Mouse (Mus musculus) embryonic fibroblast, embryonic 13.5 days (primary cell): ENCODE measurements at regions not wholly inside any gene's neighbourhood (a gene's known extent, or its start where the extent isn't known, plus 50 kb on each side); places are given as distances from the start of the nearest gene placed in this dataset.

Source experiments
- H3K27ac ChIP-seq: 2 replicates; pipeline ENCODE4 v1.5.1; 2012; ENCODE audit warnings: low read length, control low read depth, inconsistent platforms; ENCODE audit not compliant: insufficient read depth
- H3K4me1 ChIP-seq: 2 replicates; pipeline ENCODE4 v1.6.1; 2011; ENCODE audit warnings: low read length; ENCODE audit not compliant: control insufficient read depth, insufficient read depth
- H3K4me3 ChIP-seq: 2 replicates; pipeline ENCODE4 v1.5.1; 2011; ENCODE audit warnings: mild to moderate bottlenecking, control low read depth, low read length; ENCODE audit not compliant: insufficient read depth
- CTCF ChIP-seq: IDR thresholded peaks from 2 replicates; pipeline ENCODE4 v1.5.1; 2011; ENCODE audit warnings: mild to moderate bottlenecking, control low read depth, low read length, moderate library complexity, borderline replicate concordance; ENCODE audit not compliant: insufficient read depth
- POLR2A ChIP-seq: IDR thresholded peaks from 2 replicates; pipeline ENCODE4 v1.6.1; 2011; ENCODE audit warnings: low read depth, mild to moderate bottlenecking, control low read depth, low read length, moderate library complexity

GRCm38 (mm10) chr15:61361254-61361653 is 438.4 kb upstream of the A1bg start:
- no peak overlapping the region for H3K27ac ChIP-seq
- no peak overlapping the region for H3K4me3 ChIP-seq
- H3K4me1 ChIP-seq: no peaks in the 10 kb centered on the region
- TF ChIP-seq POLR2A: no peak
- no peak for TF ChIP-seq CTCF

GRCm38 (mm10) chr15:61355344-61355743 is 432.5 kb upstream of the A1bg start:
- peak overlapping the region; percentile 62; the same call in 1 of the 2 replicates for H3K27ac ChIP-seq
- peaks cover 4% of the 10 kb centered on the region; the same call in 1 of the 2 replicates for H3K4me1 ChIP-seq
- no peak overlapping the region for H3K4me3 ChIP-seq
- TF ChIP-seq CTCF (no peak), POLR2A (no peak)

GRCm38 (mm10) chr15:61351729-61352342 is 429.0 kb upstream of the A1bg start:
- Histone ChIP-seq H3K4me3 (no peak overlapping the region), H3K4me1 (peaks cover 4% of the 10 kb centered on the region; the same call in 1 of the 2 replicates), H3K27ac (no peak overlapping the region)
- no peak for TF ChIP-seq CTCF
- no peak for TF ChIP-seq POLR2A

GRCm38 (mm10) chr15:61345101-61345500 is 422.3 kb upstream of the A1bg start:
- Histone ChIP-seq H3K4me1 (no peaks in the 10 kb centered on the region), H3K27ac (no peak overlapping the region), H3K4me3 (no peak overlapping the region)
- no peak for TF ChIP-seq POLR2A
- TF ChIP-seq CTCF: no peak

- no peak for TF ChIP-seq POLR2A
- TF ChIP-seq CTCF: no peak
- no peak overlapping the region for H3K4me3 ChIP-seq
- no peak overlapping the region for H3K27ac ChIP-seq
- no peaks in the 10 kb centered on the region for H3K4me1 ChIP-seq
Observed at GRCm38 (mm10) chr15:61342618-61343017, 419.8 kb upstream of the A1bg start.

- no peaks in the 10 kb centered on the region for H3K4me1 ChIP-seq
- no peak overlapping the region for H3K4me3 ChIP-seq
- no peak overlapping the region for H3K27ac ChIP-seq
- no peak for TF ChIP-seq POLR2A
- no peak for TF ChIP-seq CTCF
Observed at GRCm38 (mm10) chr15:61327925-61328324, 405.1 kb upstream of the A1bg start.

GRCm38 (mm10) chr15:61322243-61322642 is 399.4 kb upstream of the A1bg start:
- Histone ChIP-seq H3K4me3 (no peak overlapping the region), H3K27ac (no peak overlapping the region), H3K4me1 (no peaks in the 10 kb centered on the region)
- TF ChIP-seq POLR2A: no peak
- no peak for TF ChIP-seq CTCF

GRCm38 (mm10) chr15:61309452-61310165 is 386.8 kb upstream of the A1bg start:
- no peak for TF ChIP-seq POLR2A
- TF ChIP-seq CTCF: no peak
- H3K4me3 ChIP-seq: no peak overlapping the region
- H3K27ac ChIP-seq: peak overlapping the region; percentile 90
- H3K4me1 ChIP-seq: peaks cover 8% of the 10 kb centered on the region

GRCm38 (mm10) chr15:61308936-61309335 is 386.1 kb upstream of the A1bg start:
- Histone ChIP-seq H3K4me1 (peaks cover 8% of the 10 kb centered on the region), H3K27ac (peak overlapping the region; percentile 90), H3K4me3 (no peak overlapping the region)
- TF ChIP-seq POLR2A: no peak
- no peak for TF ChIP-seq CTCF

GRCm38 (mm10) chr15:61304546-61304945 is 381.7 kb upstream of the A1bg start:
- no peak for TF ChIP-seq POLR2A
- TF ChIP-seq CTCF: no peak
- Histone ChIP-seq H3K27ac (no peak overlapping the region), H3K4me1 (peaks cover 3% of the 10 kb centered on the region; the same call in 1 of the 2 replicates), H3K4me3 (no peak overlapping the region)
